Mouse (Mus musculus) megakaryocyte, embryonic 14.5 days (primary cell): ENCODE measurements around the gene Celf2. TPM values are rescaled to one million over a fixed set of nuclear protein-coding genes. Genes with fewer than 3 reads are reported as not detected.

Experiments
- H3K27me3 ChIP-seq: replicated peaks from 2 replicates; pipeline ENCODE3; 2012; ENCODE audit warnings: inconsistent platforms
- H3K36me3 ChIP-seq: replicated peaks from 2 replicates; pipeline ENCODE3; 2012; ENCODE audit warnings: low read length, inconsistent platforms, mixed read lengths
- H3K4me1 ChIP-seq: 2 replicates; pipeline ENCODE4 v1.6.1; 2012; ENCODE audit warnings: inconsistent platforms
- H3K4me3 ChIP-seq: replicated peaks from 2 replicates; pipeline ENCODE3; 2012; ENCODE audit warnings: moderate library complexity, mild to moderate bottlenecking, inconsistent platforms
- H3K9me3 ChIP-seq: 2 replicates; pipeline ENCODE4 v1.6.1; 2012; ENCODE audit warnings: inconsistent platforms
- FLI1 ChIP-seq: IDR thresholded peaks from 2 replicates; pipeline ENCODE4 v1.6.1; 2012; ENCODE audit warnings: low read length, inconsistent platforms, mixed read lengths
- GATA1 ChIP-seq: IDR thresholded peaks from 3 replicates; pipeline ENCODE4 v1.6.1; 2012; ENCODE audit warnings: mixed read lengths, low read length, inconsistent platforms, borderline replicate concordance
- polyA plus RNA-seq: library from polyadenylated mRNA; stranded (reverse); fragments of >175 nt; gene quantifications from 2 replicates; pipeline ENCODE4 v1.2.3, GENCODE M21; 2012; ENCODE audit warnings: low replicate concordance; ENCODE audit not compliant: insufficient read depth

Gene Celf2
- polyA plus RNA-seq, 1 experiment = 4.8 TPM

- Histone ChIP-seq H3K4me3 (peak overlapping the region; percentile 11), H3K36me3 (peaks cover 24% of the 10 kb centered on the region), H3K27me3 (no peaks in the 10 kb centered on the region), H3K9me3 (no peaks in the 10 kb centered on the region), H3K4me1 (peaks cover 57% of the 10 kb centered on the region)
- no peak for TF ChIP-seq FLI1
- TF ChIP-seq GATA1 = no peak
Measured at GRCm38 (mm10) chr2:6537326-6537725, 972.0 kb downstream of the Celf2 start.

GRCm38 (mm10) chr2:6536372-6536771 is 973.0 kb downstream of the Celf2 start:
- H3K27me3 ChIP-seq = no peaks in the 10 kb centered on the region
- H3K4me3 ChIP-seq = no peak overlapping the region
- H3K9me3 ChIP-seq = no peaks in the 10 kb centered on the region
- TF ChIP-seq FLI1 (no peak), GATA1 (no peak)
- H3K4me1 ChIP-seq = peaks cover 54% of the 10 kb centered on the region
- H3K36me3 ChIP-seq = peaks cover 19% of the 10 kb centered on the region

- Histone ChIP-seq H3K36me3 (no peaks in the 10 kb centered on the region), H3K4me3 (no peak overlapping the region), H3K4me1 (peaks cover 38% of the 10 kb centered on the region), H3K9me3 (no peaks in the 10 kb centered on the region), H3K27me3 (no peaks in the 10 kb centered on the region)
- TF ChIP-seq FLI1 = no peak
- no peak for TF ChIP-seq GATA1
Measured at GRCm38 (mm10) chr2:6532341-6532740, 977.0 kb downstream of the Celf2 start.

GRCm38 (mm10) chr2:6528076-6528475 is 981.3 kb downstream of the Celf2 start:
- Histone ChIP-seq H3K27me3 (peaks cover 3% of the 10 kb centered on the region), H3K4me1 (peaks cover 50% of the 10 kb centered on the region), H3K9me3 (no peaks in the 10 kb centered on the region), H3K4me3 (no peak overlapping the region), H3K36me3 (no peaks in the 10 kb centered on the region)
- TF ChIP-seq GATA1 = no peak
- no peak for TF ChIP-seq FLI1

GRCm38 (mm10) chr2:6526825-6527224 is 982.5 kb downstream of the Celf2 start:
- Histone ChIP-seq H3K36me3 (no peaks in the 10 kb centered on the region), H3K9me3 (no peaks in the 10 kb centered on the region), H3K4me3 (no peak overlapping the region), H3K4me1 (peaks cover 53% of the 10 kb centered on the region), H3K27me3 (peaks cover 3% of the 10 kb centered on the region)
- TF ChIP-seq FLI1 (no peak), GATA1 (no peak)

GRCm38 (mm10) chr2:6526311-6526710 is 983.1 kb downstream of the Celf2 start:
- H3K27me3 ChIP-seq = peaks cover 3% of the 10 kb centered on the region
- no peak overlapping the region for H3K4me3 ChIP-seq
- peaks cover 53% of the 10 kb centered on the region for H3K4me1 ChIP-seq
- H3K9me3 ChIP-seq = no peaks in the 10 kb centered on the region
- TF ChIP-seq GATA1 (no peak), FLI1 (no peak)
- no peaks in the 10 kb centered on the region for H3K36me3 ChIP-seq

- Histone ChIP-seq H3K27me3 (peaks cover 3% of the 10 kb centered on the region), H3K4me1 (peaks cover 45% of the 10 kb centered on the region), H3K36me3 (no peaks in the 10 kb centered on the region), H3K4me3 (peak overlapping the region; percentile 59), H3K9me3 (no peaks in the 10 kb centered on the region)
- TF ChIP-seq GATA1 (no peak), FLI1 (no peak)
Measured at GRCm38 (mm10) chr2:6523924-6524300, 985.5 kb downstream of the Celf2 start.

GRCm38 (mm10) chr2:6523261-6523923 is 986.0 kb downstream of the Celf2 start:
- no peaks in the 10 kb centered on the region for H3K9me3 ChIP-seq
- TF ChIP-seq FLI1 (no peak), GATA1 (no peak)
- no peaks in the 10 kb centered on the region for H3K36me3 ChIP-seq
- peaks cover 3% of the 10 kb centered on the region for H3K27me3 ChIP-seq
- no peak overlapping the region for H3K4me3 ChIP-seq
- H3K4me1 ChIP-seq = peaks cover 42% of the 10 kb centered on the region

- H3K4me3 ChIP-seq = no peak overlapping the region
- peaks cover 35% of the 10 kb centered on the region for H3K4me1 ChIP-seq
- H3K27me3 ChIP-seq = peaks cover 3% of the 10 kb centered on the region
- no peaks in the 10 kb centered on the region for H3K36me3 ChIP-seq
- no peaks in the 10 kb centered on the region for H3K9me3 ChIP-seq
- TF ChIP-seq FLI1 (no peak), GATA1 (no peak)
Measured at GRCm38 (mm10) chr2:6522411-6522810, 987.0 kb downstream of the Celf2 start.

GRCm38 (mm10) chr2:6513176-6513575 is 996.2 kb downstream of the Celf2 start:
- no peaks in the 10 kb centered on the region for H3K36me3 ChIP-seq
- TF ChIP-seq FLI1 (no peak), GATA1 (no peak)
- H3K9me3 ChIP-seq = peaks cover 6% of the 10 kb centered on the region; the same call in 1 of the 2 replicates
- H3K4me3 ChIP-seq = no peak overlapping the region
- H3K4me1 ChIP-seq = peaks cover 10% of the 10 kb centered on the region
- H3K27me3 ChIP-seq = peaks cover 20% of the 10 kb centered on the region
